Mouse (Mus musculus): ENCODE measurements around the gene Klrc3.
"Not testable (repeated sequence)": the region's sequence is repeated elsewhere in the genome, so short reads cannot be mapped to it uniquely, and the experiment has no call there.

The Klrc3 gene

GRCm38 (mm10) chr6:129643237-129643636 is at the start of gene Klrc3:
Gene Klrc3 (minus strand): TSS chr6:129643337.
- DNase-seq: not testable (repeated sequence)

GRCm38 (mm10) chr6:129691436-129691835 is 48.3 kb upstream of the Klrc3 start:
- DNase-seq: not testable (repeated sequence)

GRCm38 (mm10) chr6:129680379-129680778 is 37.2 kb upstream of the Klrc3 start:
- DNase-seq: no peak

- DNase-seq: no peak
Observed at GRCm38 (mm10) chr6:129678873-129679272, 35.7 kb upstream of the Klrc3 start, which contains the start of gene Klrc1. Gene Klrc1 (minus strand): TSS chr6:129678973.

- DNase-seq: not testable (repeated sequence)
Observed at GRCm38 (mm10) chr6:129661301-129661700, 18.2 kb upstream of the Klrc3 start.

GRCm38 (mm10) chr6:129660589-129660988 is 17.5 kb upstream of the Klrc3 start, which contains the start of gene Klrc2:
Gene Klrc2 (minus strand): TSS chr6:129660689.
- not testable (repeated sequence) for DNase-seq

GRCm38 (mm10) chr6:129644054-129644453 is 917 bp upstream of the Klrc3 start:
- DNase-seq: not testable (repeated sequence)

GRCm38 (mm10) chr6:129631046-129631445 is 12.1 kb downstream of the Klrc3 start:
- DNase-seq: not testable (repeated sequence)

GRCm38 (mm10) chr6:129623735-129624134 is 19.4 kb downstream of the Klrc3 start, which contains the start of gene Klrk1:
Gene Klrk1 (minus strand): TSS chr6:129623864.
- no peak for DNase-seq

- no peak for DNase-seq
Observed at GRCm38 (mm10) chr6:129608372-129608771, 34.8 kb downstream of the Klrc3 start.

- DNase-seq: no peak
Observed at GRCm38 (mm10) chr6:129591508-129591907, 51.6 kb downstream of the Klrc3 start, which contains the start of gene Klrd1. Gene Klrd1 (plus strand): TSS chr6:129591782.

Data from cerebellum, adult 11-12 months (tissue).